Mouse (Mus musculus) lung, adult 2 months (tissue): ENCODE data around the gene Prss33.

Experiments used
- CTCF ChIP-seq: fragments of 200-500 bp; IDR thresholded peaks from 2 replicates; pipeline ENCODE4 v1.5.1; 2011; ENCODE audit warnings: mild to moderate bottlenecking, low read length, control low read depth; ENCODE audit not compliant: insufficient read depth
- POLR2A ChIP-seq: fragments of 200-500 bp; IDR thresholded peaks from 2 replicates; pipeline ENCODE4 v1.6.1; 2011; ENCODE audit warnings: low read depth, mild to moderate bottlenecking, control low read depth, low read length, borderline replicate concordance; ENCODE audit errors: extremely low read depth

GRCm38 (mm10) chr17:23876741-23877140, 40.9 kb upstream of the Prss33 start:
- TF ChIP-seq POLR2A: no peak
- TF ChIP-seq CTCF: no peak
